Mouse (Mus musculus) olfactory bulb, adult 2 months (tissue): ENCODE results near the gene Hsf2bp.

Source experiments
- CTCF ChIP-seq: fragments of 200-500 bp; IDR thresholded peaks from 2 replicates; pipeline ENCODE4 v1.5.1; 2012; ENCODE audit warnings: low read depth, mild to moderate bottlenecking, low read length, moderate library complexity; ENCODE audit not compliant: insufficient read depth
- POLR2A ChIP-seq: fragments of 200-500 bp; IDR thresholded peaks from 2 replicates; pipeline ENCODE4 v1.6.1; 2012; ENCODE audit warnings: mild to moderate bottlenecking, low read depth, low read length, moderate library complexity; ENCODE audit not compliant: insufficient read depth

DNA sequence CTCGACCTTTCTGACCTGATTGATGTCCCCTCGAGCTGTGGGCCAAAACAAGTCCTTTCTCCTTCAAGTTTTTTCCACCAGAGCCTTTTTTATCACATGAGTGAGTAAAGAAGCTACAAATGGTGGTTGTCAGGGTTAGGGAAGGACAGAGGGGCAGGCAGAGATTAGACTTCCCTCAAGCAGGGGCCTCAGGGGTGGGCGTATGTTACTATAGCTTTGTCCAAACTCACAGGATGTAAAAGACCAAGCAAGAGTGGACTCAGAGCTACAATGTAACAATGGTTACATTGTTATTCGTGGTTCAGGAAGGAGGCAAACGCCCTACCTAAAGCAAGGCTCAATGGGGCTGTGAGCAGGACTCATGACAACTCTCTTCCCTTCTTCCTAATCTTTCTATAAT lies 137.2 kb downstream of the Hsf2bp start:
- TF ChIP-seq POLR2A, result no peak
- TF ChIP-seq CTCF, result no peak
